In genomic region chr12:5142776-5143175, GRCm38 (mm10) we compare ENCODE assay signal across 7 mouse cellular contexts.
A peak's percentile ranks its signal among the peaks of the same experiment; 100 is the strongest.
DNase-seq lines count a peak whose midpoint lies in the region; ATAC-seq and TF ChIP-seq lines count a peak whose summit lies in the region.

No protein-coding gene starts in this region.

- no peaks in the 10 kb centered on the region for H3K9me3 ChIP-seq in intestine, embryonic 16.5 days (ENCODE audit: control insufficient read depth, low read length)
- H3K9me3 ChIP-seq in midbrain, embryonic 13.5 days: no peaks in the 10 kb centered on the region
- no peaks in the 10 kb centered on the region for H3K9me3 ChIP-seq in stomach, postnatal 0 days (ENCODE audit: control insufficient read depth, low read length)

- H3K4me3 ChIP-seq in intestine, embryonic 16.5 days (ENCODE audit: low read length): no peak overlapping the region
- no peak overlapping the region for H3K4me3 ChIP-seq in midbrain, embryonic 13.5 days (replicated peaks)
- H3K4me3 ChIP-seq in stomach, postnatal 0 days (ENCODE audit: low read depth, low read length): no peak overlapping the region

- intact Hi-C loops in left cerebral cortex, postnatal 10 days (cut with DNase I): loop anchor here (10.0 kb wide), 1 partner anchor 232 kb away; the partner anchor contains the start of gene Klhl29

- ATAC-seq in intestine, embryonic 16.5 days: peak; percentile 62
- peak; percentile 46 for ATAC-seq in midbrain, embryonic 13.5 days
- ATAC-seq in stomach, postnatal 0 days (ENCODE audit: low FRiP score, low TSS enrichment): peak; percentile 50

- peak; percentile 74 for DNase-seq in adrenal gland, adult 8-10 months
- peak; percentile 79 to 81 for DNase-seq in cerebellum, postnatal 36 days
- peak; percentile 87 for DNase-seq in gastrocnemius, adult 18-20 months (ENCODE audit: low spot score)
- DNase-seq in left cerebral cortex, postnatal 10 days (ENCODE audit: extremely low spot score in 1 of 2, low spot score in 2 of 2): peak; percentile 82 to 88
- DNase-seq in stomach, postnatal 0 days (ENCODE audit: low spot score): peak; percentile 86

- 15% methylated on average over 3 of the region's 3 CpGs for WGBS in intestine, embryonic 16.5 days
- 10% methylated on average over 3 of the region's 3 CpGs for WGBS in midbrain, embryonic 13.5 days
- WGBS in stomach, postnatal 0 days: 26% methylated on average over 3 of the region's 3 CpGs

- TF ChIP-seq CTCF in stomach, postnatal 0 days (IDR thresholded peaks at IDR 0.05; ENCODE audit: low read depth): peak; percentile 92

- H3K9ac ChIP-seq in intestine, embryonic 16.5 days (ENCODE audit: low read depth, low read length): no peak overlapping the region
- H3K9ac ChIP-seq in midbrain, embryonic 13.5 days (replicated peaks): no peak overlapping the region
- no peak overlapping the region for H3K9ac ChIP-seq in stomach, postnatal 0 days (ENCODE audit: low read length)

- no peaks in the 10 kb centered on the region for H3K36me3 ChIP-seq in intestine, embryonic 16.5 days (ENCODE audit: control insufficient read depth, insufficient read depth, low read length)
- H3K36me3 ChIP-seq in midbrain, embryonic 13.5 days: peaks cover 6% of the 10 kb centered on the region
- no peaks in the 10 kb centered on the region; the same call in 1 of the 2 replicates for H3K36me3 ChIP-seq in stomach, postnatal 0 days (ENCODE audit: control insufficient read depth, insufficient read depth, low read length)

- peaks cover 5% of the 10 kb centered on the region; the same call in 1 of the 2 replicates for H3K4me1 ChIP-seq in intestine, embryonic 16.5 days (ENCODE audit: control insufficient read depth, insufficient read depth, low read length)
- peaks cover 33% of the 10 kb centered on the region for H3K4me1 ChIP-seq in midbrain, embryonic 13.5 days (replicated peaks)
- no peaks in the 10 kb centered on the region for H3K4me1 ChIP-seq in stomach, postnatal 0 days (replicated peaks; ENCODE audit: control insufficient read depth, insufficient read depth)

- H3K27ac ChIP-seq in intestine, embryonic 16.5 days (ENCODE audit: low read length): no peak overlapping the region
- no peak overlapping the region for H3K27ac ChIP-seq in midbrain, embryonic 13.5 days
- no peak overlapping the region for H3K27ac ChIP-seq in stomach, postnatal 0 days (replicated peaks)

- TF ChIP-seq EP300 in stomach, postnatal 0 days (optimal IDR thresholded peaks at IDR 0.05): no peak

- H3K4me2 ChIP-seq in intestine, embryonic 16.5 days (ENCODE audit: low read depth, low read length): no peak overlapping the region
- H3K4me2 ChIP-seq in midbrain, embryonic 13.5 days (replicated peaks): no peak overlapping the region
- no peak overlapping the region for H3K4me2 ChIP-seq in stomach, postnatal 0 days (replicated peaks; ENCODE audit: low read depth)

- H3K27me3 ChIP-seq in intestine, embryonic 16.5 days (replicated peaks; ENCODE audit: control insufficient read depth, insufficient read depth, low read length): no peaks in the 10 kb centered on the region
- H3K27me3 ChIP-seq in midbrain, embryonic 13.5 days: no peaks in the 10 kb centered on the region
- no peaks in the 10 kb centered on the region for H3K27me3 ChIP-seq in stomach, postnatal 0 days (ENCODE audit: control insufficient read depth, insufficient read depth, low read length)
